Mouse (Mus musculus) left cerebral cortex, postnatal 36 days (tissue): ENCODE data around the gene Sfmbt2. TPM values are rescaled to one million over a fixed set of nuclear protein-coding genes. Genes with fewer than 3 reads are reported as not detected.
"Not testable (repeated sequence)": the region's sequence is repeated elsewhere in the genome, so short reads cannot be mapped to it uniquely, and the experiment has no call there.

Source experiments
- DNase-seq, 2 experiments: peaks; one replicate each; pipeline ENCODE4 v3.0.0; 2021 to 2022; ENCODE audit warnings: low spot score in 2 of 2, mixed read lengths in 1 of 2
- intact Hi-C: fragments of 180-260 bp; cut with DNase I; formaldehyde crosslinking; loops from one replicate; pipeline ENCODE4 v1.15.1; 2025
- total RNA-seq, 2 experiments: library from RNA; stranded (reverse); gene quantifications; 2 replicates each; pipeline ENCODE4 v1.2.3; 2021

The Sfmbt2 gene
- total RNA-seq = 1 to 10 TPM; 3.7 to 4.6 TPM

- intact Hi-C loops = loop anchor here (5.0 to 10.0 kb wide), 3 partner anchors 215 to 488 kb away; partner anchors contain the start of gene 4930412O13Rik
- DNase-seq = no peak
These were observed at the start of gene Sfmbt2 for GRCm38 (mm10) chr2:10370176-10370575. Gene Sfmbt2, plus strand, starts transcription at chr2:10370510.

GRCm38 (mm10) chr2:10321093-10321492 is 49.2 kb upstream of the Sfmbt2 start:
- intact Hi-C loops = no loop called here
- no peak for DNase-seq

DNA sequence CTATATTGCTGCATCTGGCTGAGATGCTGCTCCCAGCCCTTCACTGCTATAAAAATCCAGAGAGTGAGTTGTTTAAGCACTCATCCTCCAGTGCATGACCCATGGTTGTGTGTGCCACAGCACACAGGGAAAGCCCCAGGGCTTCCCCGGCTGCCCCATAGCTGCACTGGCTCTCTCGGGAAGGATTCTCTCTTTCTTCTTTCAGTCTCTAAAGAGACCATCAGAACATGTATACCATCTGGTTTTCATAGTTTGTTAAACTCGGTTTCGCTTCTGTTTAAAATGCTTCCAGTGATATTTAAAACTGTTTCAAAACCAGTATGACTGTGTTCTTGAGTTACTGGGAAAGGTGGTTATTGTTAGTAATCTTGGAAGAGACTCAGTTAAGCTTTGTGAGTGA is 47.1 kb upstream of the Sfmbt2 start:
- DNase-seq = no peak
- intact Hi-C loops = no loop called here

GRCm38 (mm10) chr2:10324980-10325379 is 45.3 kb upstream of the Sfmbt2 start:
- intact Hi-C loops = no loop called here
- no peak for DNase-seq

DNA sequence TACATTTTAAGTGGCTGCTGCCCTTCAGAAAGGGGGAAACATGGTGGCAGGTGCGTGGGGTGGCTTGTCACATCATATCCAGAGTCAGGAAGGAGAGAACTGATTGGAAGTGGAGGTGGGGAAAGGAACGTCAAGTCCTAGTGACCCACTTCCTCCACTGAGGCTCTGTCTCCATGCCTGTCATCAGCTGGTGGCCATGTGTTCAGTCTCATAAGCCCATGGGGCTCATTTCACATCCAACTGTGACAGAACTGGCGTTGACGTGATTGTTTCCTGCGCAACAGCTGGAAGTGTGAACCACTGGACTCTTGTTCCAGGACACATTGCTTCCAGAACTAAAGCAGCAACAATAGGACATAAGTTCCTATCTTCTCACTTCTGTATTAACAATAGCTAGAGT is 40.1 kb upstream of the Sfmbt2 start:
- intact Hi-C loops = no loop called here
- DNase-seq = no peak

- no peak for DNase-seq
- intact Hi-C loops = no loop called here
These were observed 36.0 kb upstream of the Sfmbt2 start for GRCm38 (mm10) chr2:10334299-10334698.

GRCm38 (mm10) chr2:10335037-10335608 is 35.2 kb upstream of the Sfmbt2 start:
- no peak for DNase-seq
- intact Hi-C loops = no loop called here

DNA sequence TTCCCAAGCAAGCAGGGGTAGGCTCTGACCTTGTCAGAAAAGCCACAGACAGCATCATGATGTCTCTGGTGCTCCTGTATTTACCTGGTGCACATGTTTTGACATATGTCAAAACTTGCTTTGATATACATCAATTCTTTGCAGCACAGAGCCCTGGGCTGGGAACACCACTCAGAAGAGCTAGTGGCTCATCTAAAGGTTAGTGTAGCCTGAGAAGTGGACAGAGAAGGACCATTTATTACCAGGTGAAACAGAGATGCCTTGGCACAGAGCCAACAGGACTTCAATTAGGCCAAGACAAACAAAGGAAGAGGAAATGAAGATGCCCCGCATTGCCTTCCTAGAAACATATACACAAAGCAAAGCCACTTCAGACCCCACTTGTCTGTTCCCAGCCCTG is 30.3 kb upstream of the Sfmbt2 start:
- no peak for DNase-seq
- intact Hi-C loops = no loop called here

GRCm38 (mm10) chr2:10343523-10343922 is 26.8 kb upstream of the Sfmbt2 start:
- intact Hi-C loops = no loop called here
- DNase-seq = no peak

DNA sequence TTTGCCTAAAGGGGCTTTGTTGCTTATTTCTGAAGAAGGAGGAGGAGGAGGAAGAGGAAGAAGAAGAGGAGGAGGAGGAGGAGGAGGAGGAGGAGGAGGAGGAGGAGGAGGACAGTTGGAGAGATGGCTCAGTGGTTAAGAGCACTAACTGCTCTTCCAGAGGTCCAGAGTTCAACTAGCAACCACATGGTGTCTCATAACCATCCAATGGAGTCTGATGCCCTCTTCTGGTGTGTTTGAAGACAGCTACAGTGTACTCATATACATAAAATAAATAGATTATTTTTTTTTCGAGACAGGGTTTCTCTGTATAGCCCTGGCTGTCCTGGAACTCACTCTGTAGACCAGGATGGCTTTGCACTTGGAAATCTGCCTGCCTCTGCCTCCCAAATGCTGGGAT is 26.2 kb upstream of the Sfmbt2 start:
- DNase-seq, intact Hi-C loops: not testable (repeated sequence)

GRCm38 (mm10) chr2:10347193-10347592 is 23.1 kb upstream of the Sfmbt2 start:
- DNase-seq = no peak
- intact Hi-C loops = no loop called here

DNA sequence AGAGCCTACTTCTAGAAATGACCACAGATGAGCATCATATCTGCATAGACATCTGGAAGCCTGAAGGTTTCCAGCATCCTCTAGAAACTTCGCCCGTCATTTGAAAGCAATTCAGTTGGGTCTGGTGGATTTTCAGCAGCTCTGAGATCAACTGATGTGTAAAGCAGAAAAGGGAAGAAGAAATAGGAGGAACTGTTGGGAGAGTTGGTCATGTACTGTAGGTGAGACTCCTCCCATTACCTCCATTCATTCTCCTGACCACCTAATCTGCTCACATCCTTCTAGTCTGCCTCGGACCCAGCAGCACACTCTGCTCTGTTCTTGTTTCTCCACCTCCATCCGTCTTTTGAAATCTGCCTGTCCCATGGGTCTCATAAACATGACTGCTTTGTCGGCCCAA is 22.3 kb upstream of the Sfmbt2 start:
- intact Hi-C loops = no loop called here
- DNase-seq = no peak

GRCm38 (mm10) chr2:10350266-10350810 is 20.0 kb upstream of the Sfmbt2 start:
- intact Hi-C loops = no loop called here
- DNase-seq = no peak

- intact Hi-C loops = no loop called here
- DNase-seq = no peak
These were observed 19.2 kb upstream of the Sfmbt2 start for GRCm38 (mm10) chr2:10351125-10351524.

- intact Hi-C loops = no loop called here
- no peak for DNase-seq
These were observed 17.4 kb upstream of the Sfmbt2 start for GRCm38 (mm10) chr2:10352887-10353286.

DNA sequence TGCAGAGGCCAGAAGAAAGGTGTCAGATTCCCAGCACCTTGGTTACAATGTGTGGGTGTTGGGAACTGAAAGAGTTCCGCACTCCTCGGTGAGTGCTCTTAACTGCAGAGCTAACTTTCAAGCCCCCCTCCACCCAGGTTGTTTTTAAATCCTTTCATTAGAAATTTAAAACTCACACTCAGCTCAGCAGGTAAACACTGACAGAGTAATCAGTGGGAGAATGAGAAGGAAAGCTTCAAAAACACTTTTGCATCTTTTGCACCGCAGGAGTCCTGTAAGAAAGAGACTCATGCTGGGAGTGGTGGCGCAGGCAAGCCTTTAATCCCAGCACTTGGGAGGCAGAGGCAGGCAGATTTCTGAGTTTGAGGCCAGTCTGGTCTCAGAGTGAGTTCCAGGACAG is 16.4 kb upstream of the Sfmbt2 start:
- intact Hi-C loops = no loop called here
- no peak for DNase-seq

DNA sequence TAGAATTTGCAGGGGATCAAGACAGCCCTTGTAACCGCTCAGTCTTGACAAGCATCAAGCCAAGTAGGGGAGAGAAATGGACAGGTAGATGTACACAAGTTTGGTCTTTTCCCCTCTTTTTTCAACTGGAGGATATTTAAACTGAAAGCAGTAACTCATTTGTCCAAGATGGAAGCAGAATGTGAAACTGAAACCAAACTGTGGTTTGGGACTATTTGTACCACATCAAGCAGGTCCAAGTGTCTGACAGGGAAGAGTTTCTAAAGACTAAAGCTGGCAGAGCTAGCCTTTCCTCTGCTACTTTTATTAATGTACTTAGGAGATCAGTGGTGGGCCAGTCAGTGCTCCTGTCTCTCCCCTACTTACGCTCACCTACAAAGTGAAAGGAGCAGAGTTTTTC is 10.4 kb upstream of the Sfmbt2 start:
- intact Hi-C loops = loop anchor here (10.0 kb wide), 2 partner anchors 695 to 925 kb away; no protein-coding TSS in a partner anchor
- no peak for DNase-seq

- intact Hi-C loops = loop anchor here (10.0 kb wide), 2 partner anchors 690 to 920 kb away; no protein-coding TSS in a partner anchor
- no peak for DNase-seq
These were observed 5.2 kb upstream of the Sfmbt2 start for GRCm38 (mm10) chr2:10365081-10365480.

DNA sequence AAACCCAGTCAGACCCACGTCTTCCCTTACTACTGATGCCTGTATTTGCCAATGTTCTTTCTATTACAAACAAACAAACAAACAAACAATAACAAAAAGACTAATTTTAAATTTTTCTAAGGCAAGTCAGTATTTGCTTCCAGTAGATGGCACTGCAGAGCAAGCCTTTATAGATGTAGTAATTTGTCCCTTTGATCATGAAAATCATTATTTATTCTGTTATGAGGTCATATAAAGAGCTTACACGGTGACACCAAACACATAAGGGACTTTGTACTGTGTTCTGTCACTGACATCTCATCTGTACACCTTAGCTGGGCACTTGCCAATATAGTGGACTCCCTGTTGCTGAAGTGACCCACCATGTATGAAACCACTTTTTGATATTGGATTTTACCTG is 4.0 kb upstream of the Sfmbt2 start:
- no peak for DNase-seq
- intact Hi-C loops = loop anchor here (10.0 kb wide), 2 partner anchors 689 to 919 kb away; no protein-coding TSS in a partner anchor

- no peak for DNase-seq
- intact Hi-C loops = loop anchor here (5.0 to 10.0 kb wide), 5 partner anchors 215 to 915 kb away; partner anchors contain the start of gene 4930412O13Rik
These were observed 634 bp upstream of the Sfmbt2 start for GRCm38 (mm10) chr2:10369676-10370075.

GRCm38 (mm10) chr2:10370687-10371458 is 563 bp downstream of the Sfmbt2 start:
- intact Hi-C loops = loop anchor here (5.0 to 10.0 kb wide), 3 partner anchors 214 to 489 kb away; partner anchors contain the start of gene 4930412O13Rik
- no peak for DNase-seq
